Mouse (Mus musculus) ES-CJ7 (cell line): ENCODE measurements around the gene Atp1a3.

ENCODE experiments used
- DNase-seq: peaks from one replicate; pipeline ENCODE4 v3.0.0; 2011; ENCODE audit warnings: low read depth, low spot score

Gene Atp1a3

GRCm38 (mm10) chr7:25003820-25004388 lies 1.9 kb downstream of the Atp1a3 start:
- DNase-seq, result no peak

- no peak for DNase-seq
Observed at GRCm38 (mm10) chr7:25003291-25003690, 2.5 kb downstream of the Atp1a3 start.

- no peak for DNase-seq
Observed at GRCm38 (mm10) chr7:25000711-25001110, 5.0 kb downstream of the Atp1a3 start.

GRCm38 (mm10) chr7:25000211-25000610 lies 5.5 kb downstream of the Atp1a3 start:
- DNase-seq, result no peak

GRCm38 (mm10) chr7:24993081-24993480 lies 12.7 kb downstream of the Atp1a3 start:
- no peak for DNase-seq

- no peak for DNase-seq
Observed at GRCm38 (mm10) chr7:24990478-24990877, 15.3 kb downstream of the Atp1a3 start.

GRCm38 (mm10) chr7:24987941-24988340 lies 17.8 kb downstream of the Atp1a3 start:
- no peak for DNase-seq

GRCm38 (mm10) chr7:24985799-24986198 lies 20.0 kb downstream of the Atp1a3 start:
- peak; percentile 57 for DNase-seq

- peak; percentile 56 for DNase-seq
Observed at GRCm38 (mm10) chr7:24984307-24984706, 21.5 kb downstream of the Atp1a3 start.

GRCm38 (mm10) chr7:24983396-24983795 lies 22.4 kb downstream of the Atp1a3 start:
- DNase-seq, result peak; percentile 73

GRCm38 (mm10) chr7:24980439-24980838 lies 25.3 kb downstream of the Atp1a3 start:
- DNase-seq, result no peak

GRCm38 (mm10) chr7:24978781-24979180 lies 27.0 kb downstream of the Atp1a3 start:
- DNase-seq, result no peak

- DNase-seq, result peak; percentile 64
Observed at GRCm38 (mm10) chr7:24974893-24975595, 30.7 kb downstream of the Atp1a3 start.

- DNase-seq, result no peak
Observed at GRCm38 (mm10) chr7:24973902-24974301, 31.9 kb downstream of the Atp1a3 start.

GRCm38 (mm10) chr7:24973208-24973607 lies 32.5 kb downstream of the Atp1a3 start:
- no peak for DNase-seq

- DNase-seq, result peak; percentile 97
Observed at GRCm38 (mm10) chr7:24971972-24972893, 33.5 kb downstream of the Atp1a3 start, which contains the start of gene Rabac1. Gene Rabac1, minus strand, starts transcription at chr7:24972754.

- peak; percentile 68 for DNase-seq
Observed at GRCm38 (mm10) chr7:24971261-24971971, 34.3 kb downstream of the Atp1a3 start.

- no peak for DNase-seq
Observed at GRCm38 (mm10) chr7:24970341-24970740, 35.4 kb downstream of the Atp1a3 start.

GRCm38 (mm10) chr7:24969805-24970204 lies 36.0 kb downstream of the Atp1a3 start:
- DNase-seq, result no peak

GRCm38 (mm10) chr7:24968463-24968862 lies 37.3 kb downstream of the Atp1a3 start:
- no peak for DNase-seq

GRCm38 (mm10) chr7:24967966-24968365 lies 37.8 kb downstream of the Atp1a3 start:
- DNase-seq, result no peak
